ENCODE assay signal across 9 mouse cellular contexts in the genomic region with DNA sequence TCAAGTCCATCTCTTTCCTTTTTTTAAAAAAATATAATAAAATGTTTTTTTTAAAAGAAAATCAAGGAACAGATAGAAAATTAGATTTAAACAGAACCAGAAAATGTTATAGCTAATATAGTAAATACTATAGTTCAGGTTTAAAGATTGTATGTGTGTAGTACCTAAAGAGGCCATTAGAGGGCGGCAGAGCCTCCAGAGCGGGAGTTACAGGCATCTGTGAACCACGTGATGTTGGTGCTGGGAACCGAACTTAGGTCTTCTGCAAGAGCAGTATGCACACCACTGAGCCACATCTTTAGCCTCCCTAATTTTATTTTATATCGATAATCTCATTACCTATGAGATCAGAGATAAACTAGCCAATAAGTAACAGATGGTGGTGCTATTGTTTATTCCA.
DNase-seq lines count a peak whose midpoint lies in the region; ATAC-seq lines count a peak whose summit lies in the region.
"Had no signal": no experiment of that assay in that cellular context is flagged by ENCODE, and none has a peak within 500 bp of the region (broad histone marks: within the 10 kb centered on the region; RNA-seq: fewer than 3 reads in every experiment).

No protein-coding gene starts in this region.

- H3K4me3 ChIP-seq in limb, embryonic 11.5 days (ENCODE audit: low read depth, low read length) = no peak overlapping the region
- no peak overlapping the region for H3K4me3 ChIP-seq in limb, embryonic 10.5 days
- H3K4me3 ChIP-seq: limb, embryonic 12.5 days had no signal

- H3K9ac ChIP-seq in limb, embryonic 11.5 days (ENCODE audit: low read length) = no peak overlapping the region
- H3K9ac ChIP-seq: limb, embryonic 12.5 days had no signal

- H3K27me3 ChIP-seq in limb, embryonic 11.5 days (ENCODE audit: control insufficient read depth, insufficient read depth, low read length) = no peaks in the 10 kb centered on the region
- H3K27me3 ChIP-seq in limb, embryonic 10.5 days (ENCODE audit: low read depth, poor library complexity, severe bottlenecking) = no peaks in the 10 kb centered on the region
- H3K27me3 ChIP-seq: limb, embryonic 12.5 days had no signal

- DNase-seq in adrenal gland, postnatal 14 days = peak; percentile 9
- DNase-seq in adrenal gland, postnatal 4 days (ENCODE audit: low spot score in 2 of 2) = no peak
- DNase-seq in limb, embryonic 11.5 days (ENCODE audit: low spot score) = peak; percentile 21
- DNase-seq in limb, embryonic 10.5 days (ENCODE audit: low spot score) = no peak
- DNase-seq in MN1 (ENCODE audit: low spot score) = peak; percentile 10
- peak; percentile 22 for DNase-seq in retina, embryonic 14.5 days (ENCODE audit: low spot score)
- DNase-seq in urinary bladder, postnatal 4 days (ENCODE audit: low spot score in 2 of 2) = no peak

- H3K4me1 ChIP-seq in limb, embryonic 11.5 days (ENCODE audit: control insufficient read depth, insufficient read depth, low read length) = no peaks in the 10 kb centered on the region
- H3K4me1 ChIP-seq in limb, embryonic 10.5 days = peaks cover 4% of the 10 kb centered on the region; the same call in 1 of the 2 replicates

- no peak overlapping the region for H3K27ac ChIP-seq in limb, embryonic 11.5 days (replicated peaks; ENCODE audit: low read depth, low read length)
- H3K27ac ChIP-seq in limb, embryonic 10.5 days = no peak overlapping the region
- H3K27ac ChIP-seq: limb, embryonic 12.5 days had no signal

- ATAC-seq in limb, embryonic 11.5 days (ENCODE audit: insufficient number of reproducible peaks, low FRiP score, low TSS enrichment, low read depth) = no peak
- no peak for ATAC-seq in monocyte, adult 5-6 weeks (replicated peaks; ENCODE audit: insufficient number of reproducible peaks, low FRiP score, low TSS enrichment, poor library complexity, severe bottlenecking)

- no peaks in the 10 kb centered on the region for H3K36me3 ChIP-seq in limb, embryonic 11.5 days (ENCODE audit: control insufficient read depth, insufficient read depth, low read length)
- no peaks in the 10 kb centered on the region for H3K36me3 ChIP-seq in limb, embryonic 10.5 days
- H3K36me3 ChIP-seq: limb, embryonic 12.5 days had no signal

- 74% methylated on average over 5 of the region's 5 CpGs for WGBS in limb, embryonic 11.5 days
- 73% methylated on average over 5 of the region's 5 CpGs for WGBS in limb, embryonic 10.5 days

- H3K9me3 ChIP-seq in limb, embryonic 11.5 days (ENCODE audit: control insufficient read depth, low read length) = no peaks in the 10 kb centered on the region
- no peaks in the 10 kb centered on the region for H3K9me3 ChIP-seq in limb, embryonic 10.5 days (replicated peaks)

- H3K4me2 ChIP-seq in limb, embryonic 11.5 days (ENCODE audit: low read depth, severe bottlenecking) = no peak overlapping the region

Comparison
In these comparisons a context has a peak if more than half of its experiments do, and no peak if none do; other contexts are left out.
1. DNase-seq: peak in adrenal gland, postnatal 14 days (single experiment), limb, embryonic 11.5 days (single experiment), MN1 (single experiment) and retina, embryonic 14.5 days (single experiment); none in adrenal gland, postnatal 4 days (0 of 2), limb, embryonic 10.5 days (single experiment) and urinary bladder, postnatal 4 days (0 of 2).